Mouse (Mus musculus) C2C12 (cell line): ENCODE results near the gene 1810037I17Rik. TPM values are rescaled to one million over a fixed set of nuclear protein-coding genes. Genes with fewer than 3 reads are reported as not detected.
A peak's percentile ranks its signal among the peaks of the same experiment; 100 is the strongest.

Experiments
- H3K27me3 ChIP-seq: one replicate; pipeline ENCODE4 v1.6.1; 2011; ENCODE audit not compliant: control insufficient read depth, insufficient read depth, insufficient read length
- H3K36me3 ChIP-seq: one replicate; pipeline ENCODE4 v1.6.1; 2011; ENCODE audit not compliant: control insufficient read depth, insufficient read depth
- H3K4me3 ChIP-seq: one replicate; pipeline ENCODE4 v1.5.1; 2011; ENCODE audit warnings: mild to moderate bottlenecking, control low read depth; ENCODE audit not compliant: poor library complexity, insufficient read depth, severe bottlenecking
- H3K79me2 ChIP-seq: one replicate; pipeline ENCODE4 v1.6.1; 2011; ENCODE audit not compliant: control insufficient read depth, insufficient read depth
- H3K79me3 ChIP-seq: one replicate; pipeline ENCODE4 v1.6.1; 2011; ENCODE audit warnings: low read depth, control low read depth
- H3ac ChIP-seq: one replicate; pipeline ENCODE3; 2011; ENCODE audit warnings: low read depth; ENCODE audit not compliant: control insufficient read depth, insufficient read length
- CEBPB ChIP-seq: IDR thresholded peaks from one replicate; pipeline ENCODE4 v1.6.1; 2011; ENCODE audit warnings: low read depth, mild to moderate bottlenecking, control low read depth, moderate library complexity
- CTCF ChIP-seq: IDR thresholded peaks from one replicate; pipeline ENCODE4 v1.5.1; 2011; ENCODE audit not compliant: control insufficient read depth, insufficient read depth, insufficient read length
- FOSL1 ChIP-seq: IDR thresholded peaks from one replicate; pipeline ENCODE4 v1.8.0; 2011; ENCODE audit warnings: mild to moderate bottlenecking, low read length; ENCODE audit not compliant: poor library complexity, insufficient read depth, severe bottlenecking
- MAX ChIP-seq: IDR thresholded peaks from one replicate; pipeline ENCODE4 v1.6.1; 2011; ENCODE audit warnings: mild to moderate bottlenecking, control low read depth
- MYOD1 ChIP-seq: IDR thresholded peaks from one replicate; pipeline ENCODE4 v1.6.1; 2011; ENCODE audit warnings: low read depth; ENCODE audit not compliant: control insufficient read depth, insufficient read length
- MYOG ChIP-seq: IDR thresholded peaks from one replicate; pipeline ENCODE4 v1.6.1; 2011; ENCODE audit not compliant: control insufficient read depth, insufficient read length; ENCODE audit errors: extremely low read depth
- USF1 ChIP-seq: IDR thresholded peaks from one replicate; pipeline ENCODE4 v1.6.1; 2011; ENCODE audit warnings: low read depth, mild to moderate bottlenecking, control low read depth, moderate library complexity
- long read RNA-seq, 2 experiments: library from polyadenylated mRNA; unstranded; transcript quantifications; one replicate each; pipeline ENCODE4 v2.0.0; 2019 to 2020
- polyA plus RNA-seq: library from polyadenylated mRNA; unstranded; fragments of >200 nt; fragmentation: generic; extraction: Trizol; gene quantifications from one replicate; pipeline ENCODE4 v1.2.1, GENCODE M21; 2012; ENCODE audit warnings: missing spikeins

1810037I17Rik gene
- polyA plus RNA-seq, result 64.2 TPM
- long read RNA-seq, experiment 1, transcript 1810037I17Rik-201 (2 exons, 1,160 nt), result major isoform, 84 of 85 reads
- long read RNA-seq, experiment 1, partial matches to known transcripts, result 0 of 85 reads
- long read RNA-seq, experiment 1, other reads (novel, unspliced or antisense), result 1 of 85 reads
- long read RNA-seq, experiment 2, transcript 1810037I17Rik-201 (2 exons, 1,160 nt), result major isoform, 9 of 9 reads
- long read RNA-seq, experiment 2, partial matches to known transcripts, result 0 of 9 reads
- long read RNA-seq, experiment 2, other reads (novel, unspliced or antisense), result 0 of 9 reads

DNA sequence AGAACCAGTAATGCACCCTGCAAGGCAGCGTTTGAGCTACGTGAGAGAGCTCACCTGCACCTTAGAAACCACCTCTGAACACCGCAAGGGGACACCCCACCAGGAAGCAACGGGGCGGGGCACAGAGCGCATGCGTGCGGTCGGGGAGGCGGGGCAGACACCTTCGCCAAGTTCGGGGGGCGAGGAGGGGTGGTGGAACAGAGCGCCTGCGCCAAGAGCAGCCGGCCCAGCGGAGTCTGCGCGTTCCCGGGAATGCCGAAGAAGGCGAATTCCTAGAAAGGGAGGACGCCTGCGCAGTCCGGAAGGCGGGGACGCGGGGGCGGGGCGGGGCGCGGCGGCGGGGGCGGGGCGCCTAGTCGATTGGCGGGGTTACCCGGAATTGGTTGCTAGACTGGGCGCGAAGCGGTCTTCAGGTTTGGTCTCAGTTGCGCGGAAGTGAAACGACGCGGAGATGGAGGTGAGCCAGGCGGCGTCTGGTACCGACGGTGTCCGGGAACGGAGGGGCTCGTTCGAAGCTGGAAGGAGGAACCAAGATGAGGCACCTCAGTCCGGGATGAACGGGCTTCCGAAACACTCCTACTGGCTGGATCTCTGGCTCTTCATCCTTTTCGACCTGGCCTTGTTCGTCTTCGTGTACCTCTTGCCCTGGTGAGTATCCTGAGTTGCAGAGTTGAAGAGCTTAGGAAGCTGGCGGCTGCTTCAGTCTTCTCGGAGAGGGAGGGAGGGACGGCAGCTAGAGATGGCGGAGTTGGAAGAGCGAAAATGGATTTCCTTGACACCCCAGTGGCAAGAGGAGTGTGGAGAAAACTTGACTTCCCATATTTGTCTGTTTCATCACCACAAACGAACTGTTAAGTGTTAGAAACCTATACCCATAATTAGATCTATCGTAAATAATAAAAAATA, at the start of gene 1810037I17Rik:
TSS of gene 1810037I17Rik (plus strand) at position 195 of the 906 bp plus-strand sequence.
- Histone ChIP-seq H3K4me3 (peak within 1 kb of the TSS; percentile 56), H3K27me3 (no peaks in the 10 kb centered on the region), H3ac (peak within 1 kb of the TSS; percentile 81), H3K79me2 (peaks cover 31% of the 10 kb centered on the region), H3K36me3 (peaks cover 13% of the 10 kb centered on the region), H3K79me3 (peaks cover 23% of the 10 kb centered on the region)
- TF ChIP-seq MYOG (no peak), MAX (peak; percentile 35)

DNA sequence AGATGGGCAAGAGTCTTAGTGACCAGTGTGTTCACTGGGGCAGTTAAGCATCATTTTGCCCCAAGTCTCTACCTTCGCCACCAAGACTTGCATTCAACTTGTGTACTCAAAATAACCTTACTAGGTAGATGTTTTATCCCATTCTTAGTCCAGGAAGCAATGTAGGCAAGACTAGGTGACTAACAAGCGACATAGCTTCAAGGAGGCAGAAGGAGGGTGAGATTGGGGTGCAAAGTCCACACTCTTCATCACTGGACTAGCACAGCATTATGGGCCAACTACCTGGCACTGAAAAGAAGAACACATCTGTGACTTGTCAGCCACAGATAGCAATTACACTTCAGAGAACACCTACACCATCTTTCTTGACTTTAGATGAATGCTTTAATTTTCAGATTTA, 47.1 kb upstream of the 1810037I17Rik start:
- Histone ChIP-seq H3K4me3 (no peak overlapping the region), H3K27me3 (no peaks in the 10 kb centered on the region), H3K79me2 (no peaks in the 10 kb centered on the region), H3K36me3 (no peaks in the 10 kb centered on the region), H3ac (no peak overlapping the region), H3K79me3 (no peaks in the 10 kb centered on the region)
- no peak for TF ChIP-seq USF1
- TF ChIP-seq FOSL1, result no peak
- no peak for TF ChIP-seq CEBPB

DNA sequence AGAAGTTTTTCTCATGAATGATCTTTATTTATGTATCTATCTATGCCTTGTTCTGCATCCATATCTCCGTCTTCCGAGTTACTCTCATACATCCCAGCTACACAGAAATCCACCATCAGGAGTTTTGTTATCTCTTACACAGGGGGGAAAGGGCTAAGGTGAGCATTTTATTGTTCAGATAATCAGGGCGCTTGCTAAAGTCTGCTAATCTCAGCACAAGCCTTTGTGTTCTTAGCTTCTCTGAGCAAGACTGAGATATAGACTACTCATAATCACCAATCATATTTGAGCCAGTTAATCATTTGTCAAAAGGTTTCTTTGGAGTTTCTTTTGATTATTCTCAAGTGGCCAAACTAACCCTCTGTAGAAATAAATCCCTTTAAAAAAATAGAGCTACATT, 46.5 kb upstream of the 1810037I17Rik start:
- no peak overlapping the region for H3K4me3 ChIP-seq
- H3K27me3 ChIP-seq, result no peaks in the 10 kb centered on the region
- no peak for TF ChIP-seq MYOG
- no peak for TF ChIP-seq USF1
- TF ChIP-seq MAX, result no peak
- no peak for TF ChIP-seq CTCF
- TF ChIP-seq MYOD1, result no peak
- no peak for TF ChIP-seq CEBPB
- TF ChIP-seq FOSL1, result no peak
- H3K36me3 ChIP-seq, result no peaks in the 10 kb centered on the region
- H3ac ChIP-seq, result no peak overlapping the region
- no peaks in the 10 kb centered on the region for H3K79me3 ChIP-seq
- no peaks in the 10 kb centered on the region for H3K79me2 ChIP-seq

DNA sequence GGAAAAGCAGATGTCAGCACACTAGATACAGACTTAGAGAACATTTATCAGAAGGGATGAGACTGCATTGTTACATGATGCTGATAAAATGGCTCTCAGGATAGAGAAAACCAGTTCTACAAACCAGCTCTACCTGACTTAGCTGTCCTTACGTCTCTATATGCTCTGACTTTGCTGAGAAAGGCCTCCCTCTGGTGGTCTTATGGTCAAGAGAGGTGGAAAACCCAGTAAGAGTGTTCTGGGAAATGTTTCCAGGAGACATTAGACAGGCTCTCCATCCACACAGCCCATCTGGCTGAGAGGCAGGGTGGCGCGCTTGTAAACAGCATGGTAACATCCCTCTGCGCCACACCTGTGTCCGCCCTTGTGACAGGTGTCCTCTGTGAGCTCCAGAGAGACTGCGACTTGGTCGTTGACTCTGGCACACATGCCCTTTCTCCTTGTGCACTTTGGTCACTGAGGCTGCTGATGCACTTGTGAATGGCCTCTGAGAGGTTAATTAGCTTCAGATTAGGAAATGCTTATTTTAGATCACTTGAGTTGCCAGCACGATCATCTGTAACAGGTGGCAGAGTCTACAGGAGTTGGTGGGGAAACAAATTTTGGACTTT, 45.2 kb upstream of the 1810037I17Rik start:
- no peaks in the 10 kb centered on the region for H3K79me3 ChIP-seq
- H3K36me3 ChIP-seq, result no peaks in the 10 kb centered on the region
- H3ac ChIP-seq, result no peak overlapping the region
- TF ChIP-seq MYOD1, result no peak
- no peak for TF ChIP-seq MAX
- no peak for TF ChIP-seq USF1
- no peak for TF ChIP-seq MYOG
- TF ChIP-seq CTCF, result no peak
- TF ChIP-seq CEBPB, result no peak
- no peak for TF ChIP-seq FOSL1
- no peaks in the 10 kb centered on the region for H3K79me2 ChIP-seq
- no peaks in the 10 kb centered on the region for H3K27me3 ChIP-seq
- H3K4me3 ChIP-seq, result no peak overlapping the region

DNA sequence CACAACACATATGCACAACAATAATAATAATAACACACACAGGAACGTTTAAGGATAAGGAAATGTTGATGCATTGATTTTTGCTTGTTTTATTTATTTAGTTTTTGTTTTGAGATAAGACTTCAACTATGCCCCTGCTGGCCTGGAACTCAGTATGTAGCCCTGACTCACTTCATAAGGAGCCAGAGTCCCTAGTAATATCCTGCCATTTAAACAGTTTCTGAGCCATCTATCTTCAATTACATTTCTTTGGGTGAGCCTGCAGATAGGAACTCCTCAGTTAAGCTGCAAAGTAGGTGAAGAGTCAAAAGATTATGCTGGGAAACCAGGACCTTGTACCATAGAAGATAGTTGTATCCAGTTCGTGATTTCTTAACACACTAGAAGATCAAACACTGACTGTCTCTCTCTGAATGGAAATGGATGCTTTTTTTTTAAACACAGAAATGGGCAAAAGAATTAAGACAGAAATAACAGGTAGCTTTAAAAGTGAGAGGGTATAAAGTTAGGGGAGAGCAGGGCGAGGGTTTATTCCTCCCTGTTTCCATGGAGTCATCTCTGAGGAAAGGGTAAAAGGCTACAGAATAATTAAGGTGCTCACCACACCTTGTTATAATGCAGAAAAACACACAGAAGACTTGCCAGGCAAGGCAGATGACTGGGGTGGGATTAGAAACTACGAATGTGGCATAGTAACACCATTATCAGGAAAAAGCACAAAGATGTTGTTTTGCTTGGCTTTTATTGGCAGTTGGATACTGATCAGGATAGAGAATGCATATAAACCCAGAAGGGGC, 36.3 kb upstream of the 1810037I17Rik start:
- Histone ChIP-seq H3K79me3 (no peaks in the 10 kb centered on the region), H3K4me3 (no peak overlapping the region)
- TF ChIP-seq MYOD1, result no peak
- no peak for TF ChIP-seq FOSL1
- no peak for TF ChIP-seq USF1
- no peak for TF ChIP-seq CTCF
- TF ChIP-seq CEBPB, result no peak
- no peak for TF ChIP-seq MYOG
- TF ChIP-seq MAX, result no peak

More for the DNA sequence above, 36.3 kb upstream of the 1810037I17Rik start:
- no peaks in the 10 kb centered on the region for H3K36me3 ChIP-seq
- H3K79me2 ChIP-seq, result no peaks in the 10 kb centered on the region
- H3ac ChIP-seq, result no peak overlapping the region
- H3K27me3 ChIP-seq, result no peaks in the 10 kb centered on the region
